Mouse (Mus musculus): ENCODE results near the gene Tmem210.
A peak's percentile ranks its signal among the peaks of the same experiment; 100 is the strongest.

Gene Tmem210

DNA sequence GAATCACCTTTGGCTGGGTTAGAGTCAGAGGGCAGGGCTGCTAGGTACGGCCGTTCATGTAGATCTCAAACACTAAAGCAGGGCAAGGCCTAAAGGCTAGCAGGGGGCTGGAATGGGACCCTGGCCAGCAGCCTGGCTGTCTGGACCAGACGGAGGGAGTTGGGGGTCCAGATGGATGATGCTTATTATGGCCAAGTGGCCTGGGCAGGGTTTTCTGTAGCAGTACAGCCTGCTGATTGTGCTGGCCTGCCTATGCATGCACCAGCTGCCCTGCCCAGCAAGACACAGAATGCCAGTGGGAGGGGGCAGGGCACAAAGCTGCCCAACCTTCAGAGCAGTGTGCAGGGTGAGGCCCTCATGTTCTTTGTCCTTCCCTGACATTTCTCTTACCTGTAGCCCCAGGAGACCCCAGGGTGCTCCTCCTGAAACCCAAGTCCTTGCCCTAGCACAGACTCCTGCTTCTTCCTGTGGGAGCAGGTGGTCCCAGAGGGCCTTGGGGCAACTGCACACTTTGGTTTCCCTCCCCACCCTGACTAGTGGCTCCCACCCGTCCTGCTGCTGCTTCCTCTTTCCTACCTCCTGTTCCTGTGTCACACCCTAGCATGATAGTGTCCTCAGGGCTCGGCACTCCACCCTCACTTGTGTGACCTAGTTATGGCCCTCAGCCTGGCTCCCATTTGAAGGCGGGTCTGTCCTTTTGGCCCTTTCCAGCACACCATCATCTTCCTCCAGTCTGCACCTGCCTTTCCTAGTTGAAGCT lies 21.9 kb upstream of the Tmem210 start:
- no peak for DNase-seq (ENCODE audit: low spot score)

DNA sequence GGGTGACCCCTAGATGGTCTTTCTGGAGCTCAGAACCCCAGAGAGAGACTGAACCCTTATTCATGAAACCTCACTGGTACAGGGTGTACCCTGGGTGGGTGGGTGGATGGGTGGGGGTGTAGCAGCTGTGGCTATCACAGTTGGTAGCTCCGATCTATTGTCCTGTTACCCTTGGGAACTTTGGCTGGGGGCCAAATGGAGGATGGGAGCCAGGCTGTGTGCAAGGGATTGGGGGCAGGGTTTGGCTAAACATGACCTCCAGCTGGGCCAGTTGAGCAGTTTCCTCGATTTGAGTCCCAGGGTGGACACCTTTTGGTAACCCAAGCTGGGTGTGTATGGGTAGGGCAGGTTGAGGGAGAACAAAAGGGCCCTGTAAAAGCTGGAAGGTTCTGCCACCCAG lies 21.2 kb upstream of the Tmem210 start:
- no peak for DNase-seq (ENCODE audit: low spot score)

DNA sequence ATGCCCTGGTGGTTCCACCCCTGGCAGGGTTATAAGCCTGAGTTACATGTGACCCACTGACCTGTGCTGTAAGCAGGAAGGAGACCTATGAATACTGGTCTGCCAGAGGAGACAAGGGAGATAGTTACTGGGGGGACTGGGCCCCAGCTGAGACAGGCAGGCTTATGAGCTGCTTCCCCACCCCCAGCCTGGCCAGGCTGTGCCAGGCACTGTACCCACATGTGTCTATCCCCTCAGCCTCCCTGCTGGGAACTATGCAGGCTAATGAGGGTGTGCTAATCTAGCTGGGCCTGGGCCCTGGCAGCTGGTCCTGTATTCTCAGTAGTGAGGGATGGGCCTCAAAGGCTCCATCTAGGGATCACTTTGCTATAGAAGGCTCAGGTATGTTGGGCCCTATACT lies 20.7 kb upstream of the Tmem210 start:
- no peak for DNase-seq (ENCODE audit: low spot score)

DNA sequence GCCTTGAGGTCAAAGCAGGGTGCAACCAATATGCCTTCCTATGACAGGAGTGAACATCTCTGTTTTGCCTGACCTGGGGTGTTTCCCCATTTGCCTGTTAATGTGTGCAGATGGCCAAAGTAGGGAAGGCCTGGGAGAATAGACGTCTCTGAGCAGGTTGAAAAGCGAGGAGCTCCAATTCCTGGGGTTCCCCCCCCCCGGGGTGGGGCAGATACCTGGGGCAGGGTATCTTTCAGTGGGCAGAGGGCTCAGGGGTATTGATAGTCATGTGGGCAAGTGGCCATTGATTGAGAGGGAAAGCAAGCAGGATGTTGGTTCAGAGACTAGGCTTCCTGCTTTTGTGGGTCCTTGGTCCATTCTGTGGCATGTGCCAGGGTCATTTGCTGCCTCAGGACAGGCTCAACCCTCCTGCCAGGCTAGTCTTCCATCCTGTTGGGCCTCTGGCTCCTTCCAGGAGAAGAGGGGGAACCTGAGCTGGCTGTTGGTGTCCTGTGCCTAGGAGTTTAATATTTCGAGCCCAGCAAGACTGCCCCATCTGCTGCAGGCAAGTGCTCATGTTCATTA lies 20.1 kb upstream of the Tmem210 start:
- DNase-seq (ENCODE audit: low spot score) = no peak

DNA sequence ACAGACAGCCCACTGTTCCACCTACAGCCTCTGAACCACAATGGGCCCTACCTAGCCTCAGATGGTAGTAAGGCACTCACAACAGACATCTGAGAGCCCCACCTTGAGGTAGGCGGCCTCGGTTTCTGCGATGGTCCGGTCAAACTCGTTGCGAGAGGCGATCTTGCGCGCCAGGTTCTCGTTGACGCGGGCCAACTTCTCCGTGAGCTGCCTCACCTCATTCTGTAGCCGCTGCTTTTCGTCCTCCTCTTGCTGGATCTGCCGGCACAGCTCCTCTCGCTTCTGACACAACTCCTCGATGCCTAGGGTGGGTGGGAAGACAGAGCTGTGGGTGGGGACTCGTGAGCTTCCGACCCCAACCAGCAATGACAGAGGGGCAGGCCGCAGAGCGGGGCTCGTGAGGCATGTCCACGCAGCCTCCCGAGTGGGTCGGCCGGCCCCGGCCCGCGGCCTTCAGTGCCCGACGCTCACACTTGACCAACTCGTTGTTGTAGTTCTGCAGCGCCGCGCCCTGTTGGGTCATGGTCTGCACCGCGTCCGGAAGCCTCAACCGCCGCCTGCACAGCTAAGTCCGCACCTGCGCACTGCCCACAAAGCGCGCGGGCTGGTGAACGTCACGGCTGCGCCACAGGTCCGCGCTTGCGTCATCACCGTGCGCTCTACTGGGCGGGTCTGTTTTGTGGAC lies 16.0 kb upstream of the Tmem210 start, which contains the start of the genes Ssna1 and Anapc2:
TSS of gene Ssna1 (minus strand) at position 612 of the 685 bp plus-strand sequence.
TSS of gene Anapc2 (plus strand) at position 652 of the 685 bp plus-strand sequence.
- peak; percentile 97 for DNase-seq (ENCODE audit: low spot score)

DNA sequence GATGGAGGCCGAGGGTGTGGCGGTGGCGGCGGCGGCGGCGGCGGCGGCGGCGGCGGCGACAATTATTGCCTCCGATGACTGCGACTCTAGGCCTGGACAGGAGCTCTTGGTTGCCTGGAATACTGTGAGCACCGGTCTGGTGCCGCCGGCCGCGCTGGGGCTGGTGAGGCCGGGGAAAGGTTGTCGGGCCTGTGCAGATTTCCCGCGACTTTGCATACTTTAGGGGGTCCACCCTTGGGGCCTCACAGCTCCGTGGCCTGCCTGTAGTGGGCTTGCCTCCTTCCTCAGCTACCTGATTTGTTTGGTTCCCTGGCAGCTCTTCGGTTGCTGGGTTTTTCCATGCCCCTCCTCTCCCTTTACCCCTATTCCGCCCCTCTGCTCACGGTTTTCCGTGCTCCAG lies 15.4 kb upstream of the Tmem210 start:
- DNase-seq (ENCODE audit: low spot score) = no peak

DNA sequence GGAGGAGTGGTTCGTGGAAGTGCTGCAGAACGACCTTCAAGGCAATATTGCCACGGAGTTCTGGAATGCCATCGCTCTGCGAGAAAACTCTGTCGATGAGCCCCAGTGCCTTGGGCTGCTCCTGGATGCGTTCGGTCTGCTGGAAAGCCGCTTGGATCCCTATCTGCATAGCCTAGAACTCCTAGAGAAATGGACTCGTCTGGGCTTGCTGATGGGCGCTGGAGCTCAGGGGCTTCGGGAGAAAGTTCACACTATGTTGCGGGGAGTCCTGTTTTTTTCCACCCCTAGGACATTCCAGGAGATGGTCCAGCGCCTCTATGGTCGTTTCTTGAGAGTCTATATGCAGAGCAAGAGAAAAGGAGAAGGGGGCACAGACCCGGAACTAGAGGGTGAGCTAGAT lies 14.9 kb upstream of the Tmem210 start:
- no peak for DNase-seq (ENCODE audit: low spot score)

DNA sequence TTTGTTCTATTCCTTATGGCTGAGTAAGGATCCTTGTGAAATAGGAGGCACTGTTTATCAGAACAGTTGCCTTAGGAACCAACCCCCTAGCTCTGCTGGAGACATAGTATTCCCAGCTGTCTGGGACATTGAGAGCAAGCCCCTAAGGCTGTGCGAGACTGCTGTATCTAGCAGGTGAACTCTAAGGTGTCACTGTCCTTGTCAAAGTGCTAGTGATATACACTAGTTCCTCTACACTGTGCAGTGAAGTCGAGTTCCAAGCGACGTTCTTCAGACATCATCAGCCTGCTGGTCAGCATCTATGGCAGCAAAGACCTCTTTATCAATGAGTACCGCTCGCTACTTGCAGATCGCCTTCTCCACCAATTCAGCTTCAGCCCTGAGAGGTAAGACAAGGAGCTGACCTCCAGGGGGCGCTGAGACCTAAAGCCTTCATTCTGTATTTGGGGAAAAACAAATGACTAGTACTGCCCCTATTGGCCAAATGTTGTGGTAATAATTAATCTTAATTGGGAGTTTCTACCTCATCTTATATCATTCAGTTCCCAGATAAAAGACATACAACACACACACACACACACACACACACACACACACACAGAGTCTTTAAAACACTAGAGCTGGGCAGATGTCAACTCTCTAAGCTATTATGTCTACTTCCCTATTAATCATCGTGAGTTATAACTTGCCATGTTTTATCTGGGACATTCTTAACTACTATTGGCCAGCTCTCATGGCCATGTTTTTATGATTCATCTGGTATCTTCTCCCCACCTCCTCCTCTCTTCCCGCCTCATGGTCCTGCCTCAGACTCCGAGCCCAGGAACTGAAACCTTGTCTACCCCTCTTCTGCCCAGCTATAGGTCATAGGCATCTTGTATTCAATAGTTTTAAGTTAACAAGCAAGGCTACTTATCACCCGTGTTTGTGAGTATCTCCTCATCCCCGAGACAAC lies 8.7 kb upstream of the Tmem210 start:
- no peak for DNase-seq (ENCODE audit: low spot score)

DNA sequence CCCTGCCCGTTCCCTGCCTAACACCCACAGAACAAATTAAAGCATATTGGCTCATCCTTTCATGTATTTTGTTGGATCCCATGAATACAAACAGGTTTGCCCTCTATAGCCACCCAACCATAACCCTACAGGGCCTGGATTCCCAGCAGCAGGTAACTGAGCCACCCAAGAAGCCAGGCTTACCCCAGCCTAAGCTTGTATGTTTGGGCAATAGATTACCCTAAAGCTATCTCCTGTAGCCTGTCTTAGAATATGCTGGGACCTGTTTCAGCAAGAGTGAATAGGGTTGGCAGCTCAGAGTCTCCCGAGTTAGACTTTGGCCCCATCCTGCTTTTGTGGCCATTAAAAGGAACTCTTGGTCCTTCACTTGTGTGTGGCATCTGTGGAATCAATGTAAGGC lies 2.4 kb upstream of the Tmem210 start:
- no peak for DNase-seq (ENCODE audit: low spot score)

DNA sequence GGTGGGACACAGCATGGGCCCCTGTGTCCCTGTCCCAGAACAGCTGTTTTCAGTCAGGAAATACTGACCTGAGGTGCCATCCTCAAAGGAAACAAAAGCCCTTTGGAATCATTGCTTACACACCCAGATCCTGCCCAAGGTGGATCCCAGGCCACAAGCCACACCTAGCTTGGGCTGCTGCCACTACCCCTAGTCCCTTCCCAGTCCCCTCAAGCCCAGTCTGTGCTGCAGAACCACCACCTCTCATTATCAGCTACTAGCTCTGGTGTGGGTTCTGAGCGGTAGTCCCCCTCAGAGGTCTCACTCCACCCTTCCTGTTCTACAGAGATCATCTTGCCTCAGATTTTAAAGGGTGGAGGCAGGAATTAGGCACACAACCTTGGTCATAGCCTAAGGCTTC lies 1.6 kb upstream of the Tmem210 start:
- DNase-seq (ENCODE audit: low spot score) = no peak

DNA sequence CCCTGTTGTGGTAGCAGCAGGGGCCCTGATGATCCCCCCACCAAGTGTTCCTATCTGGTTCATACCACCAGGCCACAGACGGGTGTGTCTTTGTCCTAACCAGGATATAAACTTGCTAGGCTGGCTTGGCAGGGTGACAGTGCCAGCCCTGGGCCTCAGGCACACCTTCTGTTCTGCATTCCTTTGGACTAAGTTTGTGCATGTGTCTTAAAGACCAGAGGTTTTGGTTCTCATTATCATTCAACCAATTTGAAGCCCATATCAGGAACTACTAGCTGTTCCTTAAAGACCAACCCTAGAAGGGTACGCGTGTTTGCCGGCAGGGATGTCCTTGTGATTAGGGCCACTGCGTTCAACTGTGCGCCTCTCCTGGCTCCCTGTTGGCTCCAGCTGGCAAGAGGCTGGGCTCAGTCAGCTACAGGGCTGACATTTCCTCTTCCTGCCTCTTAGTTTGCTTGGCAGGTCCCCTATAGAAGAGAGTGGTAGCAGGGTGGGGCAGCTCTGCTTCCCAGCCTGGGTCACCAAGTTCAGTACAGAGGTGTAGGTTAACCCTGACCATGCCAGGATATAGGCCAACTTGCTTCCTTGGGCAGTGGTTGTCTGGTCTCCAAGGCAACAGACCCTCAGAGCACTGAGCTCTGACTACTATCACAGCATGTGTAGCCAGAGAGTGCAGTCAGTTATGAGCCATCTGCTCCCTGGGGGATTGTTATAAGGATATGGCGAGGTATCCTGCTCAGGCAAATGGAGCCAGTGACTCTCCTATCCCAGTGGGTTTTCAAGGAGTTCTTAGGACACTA lies 908 bp upstream of the Tmem210 start:
- no peak for DNase-seq (ENCODE audit: low spot score)

DNA sequence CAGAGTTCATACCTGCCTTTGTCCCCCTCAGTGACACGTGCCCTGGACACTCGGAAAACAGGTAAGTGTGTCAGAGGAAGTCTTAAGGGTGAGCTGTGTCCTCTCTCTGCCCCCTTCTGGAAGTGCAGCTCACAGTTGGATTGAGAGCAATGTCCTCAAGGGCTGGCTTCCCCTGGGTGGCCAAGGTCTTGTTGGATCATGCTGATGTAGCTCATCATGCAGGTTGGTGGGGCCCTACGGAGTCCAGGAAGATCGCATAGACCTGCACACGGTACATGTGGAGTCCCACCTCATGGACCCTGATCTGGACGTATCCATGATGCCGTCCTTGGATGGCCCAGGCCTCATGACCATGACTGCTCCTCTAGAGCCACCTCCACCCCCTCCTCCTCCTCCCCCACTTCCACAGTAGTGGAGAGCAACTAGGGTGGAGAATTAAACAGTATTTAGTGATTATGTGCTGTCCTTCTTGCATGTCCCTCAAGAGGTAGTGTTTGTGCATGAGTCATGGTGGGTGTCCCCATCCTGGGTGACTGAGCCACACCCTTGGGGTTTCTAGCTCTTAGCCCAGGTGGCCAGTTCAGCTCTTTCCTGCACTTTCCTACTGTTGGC lies 895 bp downstream of the Tmem210 start:
- no peak for DNase-seq (ENCODE audit: low spot score)

DNA sequence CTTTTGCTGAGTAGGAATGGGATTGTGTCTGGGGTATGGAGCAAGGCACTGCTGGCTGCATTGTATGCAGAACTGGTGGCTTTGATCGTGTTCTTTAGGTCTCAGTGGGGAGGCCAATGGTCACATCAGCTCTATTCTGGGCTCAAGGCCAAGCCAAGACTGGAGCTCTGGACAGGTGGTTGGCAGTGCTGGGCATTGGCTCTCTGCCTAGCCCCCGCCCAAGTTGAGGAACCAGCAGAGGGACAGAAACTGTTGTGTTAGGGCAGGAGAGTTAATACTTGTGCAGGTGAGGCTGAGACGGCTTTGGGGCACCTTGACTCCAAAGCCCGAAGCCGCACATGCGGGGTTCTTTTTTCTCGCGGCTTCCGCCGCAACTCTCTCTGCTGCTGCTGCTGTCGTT lies 1.7 kb downstream of the Tmem210 start, which contains the start of gene Lrrc26:
TSS of gene Lrrc26 (plus strand) at position 265 of the 400 bp plus-strand sequence.
- no peak for DNase-seq (ENCODE audit: low spot score)

DNA sequence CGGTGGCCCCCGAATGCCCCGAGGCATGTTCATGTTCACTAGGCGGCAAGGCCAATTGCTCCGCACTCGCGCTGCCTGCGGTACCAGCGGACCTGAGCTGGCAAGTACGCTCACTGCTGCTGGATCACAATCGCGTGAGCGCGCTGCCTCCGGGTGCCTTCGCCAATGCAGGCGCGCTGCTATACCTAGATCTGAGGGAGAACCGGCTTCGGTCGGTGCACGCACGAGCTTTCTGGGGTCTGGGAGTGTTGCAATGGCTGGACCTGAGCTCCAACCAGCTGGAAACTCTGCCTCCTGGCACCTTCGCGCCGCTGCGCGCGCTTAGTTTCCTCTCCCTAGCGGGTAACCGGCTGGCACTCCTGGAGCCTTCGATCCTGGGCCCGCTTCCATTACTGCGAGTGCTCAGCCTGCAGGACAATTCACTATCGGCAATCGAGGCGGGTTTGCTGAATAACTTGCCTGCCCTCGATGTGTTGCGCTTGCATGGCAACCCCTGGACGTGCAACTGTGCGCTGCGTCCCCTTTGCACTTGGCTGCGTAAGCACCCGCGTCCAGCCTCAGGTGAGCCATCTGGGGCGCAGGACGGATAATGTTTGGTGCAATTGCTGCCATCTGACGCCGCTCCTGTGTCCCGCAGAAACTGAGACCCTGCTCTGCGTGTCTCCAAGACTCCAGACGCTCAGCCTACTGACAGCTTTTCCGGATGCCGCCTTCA lies 2.3 kb downstream of the Tmem210 start:
- DNase-seq (ENCODE audit: low spot score) = no peak

DNA sequence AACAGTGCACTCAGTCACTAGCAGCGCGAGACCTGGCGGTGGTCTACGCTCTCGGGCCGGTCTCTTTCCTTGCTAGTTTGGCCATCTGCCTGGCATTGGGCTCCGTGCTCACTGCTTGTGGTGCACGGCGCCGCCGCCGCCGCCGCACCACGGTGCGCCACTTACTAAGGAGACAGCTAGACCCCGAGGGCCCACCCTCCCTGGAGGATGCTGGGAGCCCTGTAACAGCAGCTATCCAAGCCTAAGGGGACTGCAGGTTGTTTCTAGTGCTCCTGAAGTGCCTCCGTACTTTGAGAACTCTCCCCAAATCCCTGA lies 2.8 kb downstream of the Tmem210 start:
- DNase-seq (ENCODE audit: low spot score) = no peak

DNA sequence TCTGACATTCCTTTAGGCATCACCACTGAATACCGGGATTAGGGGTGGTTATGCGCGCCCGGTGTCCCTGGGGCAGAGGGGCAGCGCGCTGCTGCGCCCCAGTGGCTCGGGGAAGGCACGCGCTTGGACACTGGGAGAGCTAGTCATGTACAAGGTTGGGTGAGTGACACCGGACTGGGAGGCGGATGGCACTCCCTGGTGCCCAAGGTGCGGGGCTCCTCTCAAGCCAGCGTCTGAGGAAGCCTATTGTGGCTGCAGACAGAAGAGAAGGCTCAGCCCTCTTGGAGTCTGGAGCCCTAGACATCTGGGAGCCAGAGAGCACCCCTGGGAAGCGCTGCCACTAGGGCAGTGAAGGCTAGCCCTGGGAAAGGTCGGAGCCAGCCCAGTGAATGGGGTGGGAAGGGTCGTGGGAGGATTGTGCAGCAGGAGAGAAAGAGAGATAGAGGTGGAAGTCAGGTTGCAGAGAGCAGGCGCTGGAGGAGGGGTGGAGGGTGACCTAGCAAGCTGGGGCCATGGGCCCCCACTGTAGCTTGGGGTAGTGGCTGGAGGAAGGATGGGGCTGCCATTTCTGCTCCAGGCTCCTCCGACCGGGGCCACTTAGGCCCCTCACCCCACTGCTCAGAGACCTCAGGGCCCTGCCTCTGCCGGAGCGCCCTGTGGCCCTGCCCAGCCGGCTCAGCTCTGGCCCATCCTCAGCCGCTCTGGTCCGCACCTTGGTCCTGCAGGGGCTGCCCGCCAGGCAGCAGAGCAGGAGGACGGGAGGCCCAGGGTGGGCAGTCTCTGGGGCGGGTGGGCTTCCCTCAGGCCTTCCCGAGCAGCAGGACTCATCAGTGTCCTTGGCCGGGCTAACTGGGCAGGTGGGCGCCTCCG lies 3.5 kb downstream of the Tmem210 start:
- DNase-seq (ENCODE audit: low spot score) = no peak

DNA sequence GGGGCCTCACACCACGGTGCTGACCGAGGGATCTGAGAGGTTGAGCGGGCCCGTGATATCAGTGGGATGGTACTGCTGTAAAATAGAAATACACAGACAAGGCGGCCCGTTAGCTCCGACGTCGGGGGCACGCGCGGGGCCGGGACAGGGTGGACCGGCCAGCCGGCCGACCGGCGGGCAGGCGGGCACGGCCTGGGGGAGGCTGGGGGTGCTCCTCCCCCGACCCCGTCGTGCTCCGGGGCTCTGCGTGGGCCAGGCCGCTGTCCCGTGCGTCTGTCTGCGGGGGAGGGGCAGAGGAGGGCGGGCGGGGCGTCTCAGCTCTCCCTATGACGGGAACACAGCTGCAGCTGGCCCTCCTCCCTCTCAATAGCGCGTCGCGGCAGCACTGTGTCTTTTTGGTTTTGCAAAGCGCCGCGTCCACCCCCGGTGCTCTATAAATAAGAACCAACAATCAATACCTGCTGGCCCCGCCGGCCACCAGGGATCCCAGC lies 4.2 kb downstream of the Tmem210 start:
- no peak for DNase-seq (ENCODE audit: low spot score)

DNA sequence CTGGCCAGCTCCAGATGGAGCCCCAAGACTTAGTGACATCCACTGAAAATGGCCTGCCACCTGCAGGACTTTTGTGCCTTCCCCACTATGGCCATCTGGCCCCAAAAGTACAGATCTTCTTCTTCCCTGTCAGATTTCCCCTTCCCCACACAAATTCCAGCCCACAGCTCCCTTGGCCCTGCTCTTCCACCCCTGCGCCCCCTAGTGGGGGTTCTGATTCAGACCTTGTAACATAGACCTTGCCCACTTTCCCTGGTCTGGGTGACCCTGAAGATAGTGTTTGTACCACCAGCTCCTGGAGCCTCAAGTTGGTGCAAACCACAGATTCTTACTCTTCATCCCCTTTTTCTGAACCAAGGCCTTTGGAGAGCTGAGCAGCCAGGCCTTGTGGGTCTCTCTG lies 4.9 kb downstream of the Tmem210 start:
- peak; percentile 9 for DNase-seq (ENCODE audit: low spot score)

DNA sequence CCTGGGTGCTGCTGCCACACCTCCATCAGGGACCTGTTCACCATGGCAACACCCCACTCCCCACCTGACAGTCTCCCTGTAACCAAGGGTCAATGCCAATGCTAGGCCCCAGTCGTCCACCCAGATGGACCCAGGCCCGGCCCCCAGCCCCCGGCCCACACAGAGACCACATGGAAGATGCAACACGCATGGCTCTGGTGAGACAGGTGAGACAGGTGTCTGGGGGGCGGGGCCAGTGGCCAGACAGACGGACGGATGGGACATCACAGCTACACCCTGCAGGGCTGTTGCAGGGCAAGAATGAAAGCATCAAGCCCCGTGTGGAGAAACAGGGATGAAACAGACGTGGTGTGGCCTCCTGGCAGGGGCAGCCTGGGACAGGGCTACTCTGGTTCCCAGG lies 5.8 kb downstream of the Tmem210 start:
- no peak for DNase-seq (ENCODE audit: low spot score)
